Mouse (Mus musculus): ENCODE measurements around the gene Tekt4.

Tekt4 gene

DNA sequence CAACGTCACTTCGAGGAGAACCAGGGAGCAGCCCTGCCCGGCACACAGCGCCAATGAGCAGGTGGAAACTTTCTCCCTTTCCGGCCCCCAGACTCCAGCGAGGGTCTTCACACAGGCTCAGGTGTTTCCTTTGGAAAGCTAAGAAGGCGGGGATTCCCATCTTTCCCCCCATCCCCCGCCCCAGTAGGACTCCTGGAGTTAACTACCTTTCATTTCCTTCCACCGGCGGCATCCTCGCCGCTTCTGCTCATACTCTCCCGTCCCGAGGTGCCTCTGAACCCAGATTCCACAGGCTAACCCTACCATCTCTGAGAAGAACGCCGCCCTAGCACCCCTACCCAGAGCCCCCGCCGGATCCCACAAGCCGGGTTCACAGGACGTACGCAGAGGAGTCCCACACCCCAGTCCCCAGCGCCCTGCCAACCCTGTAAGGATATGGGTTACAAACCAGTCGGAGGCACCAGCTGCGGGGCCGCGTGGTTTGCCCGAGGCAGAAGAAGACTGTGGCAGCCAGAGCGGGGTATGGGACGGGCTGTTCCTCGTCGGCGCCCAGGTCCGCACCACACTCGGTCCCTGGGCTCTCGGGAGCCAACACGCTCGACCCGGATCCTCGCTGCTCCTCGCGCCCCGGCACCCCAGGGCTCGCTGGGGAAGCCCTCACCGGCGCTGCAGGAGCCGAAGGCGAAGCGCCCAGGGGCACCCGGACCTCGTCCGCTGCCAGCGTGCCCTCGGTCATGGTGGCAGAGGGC lies 21.8 kb upstream of the Tekt4 start:
- DNase-seq (ENCODE audit: low spot score in 2 of 2) = no peak

DNA sequence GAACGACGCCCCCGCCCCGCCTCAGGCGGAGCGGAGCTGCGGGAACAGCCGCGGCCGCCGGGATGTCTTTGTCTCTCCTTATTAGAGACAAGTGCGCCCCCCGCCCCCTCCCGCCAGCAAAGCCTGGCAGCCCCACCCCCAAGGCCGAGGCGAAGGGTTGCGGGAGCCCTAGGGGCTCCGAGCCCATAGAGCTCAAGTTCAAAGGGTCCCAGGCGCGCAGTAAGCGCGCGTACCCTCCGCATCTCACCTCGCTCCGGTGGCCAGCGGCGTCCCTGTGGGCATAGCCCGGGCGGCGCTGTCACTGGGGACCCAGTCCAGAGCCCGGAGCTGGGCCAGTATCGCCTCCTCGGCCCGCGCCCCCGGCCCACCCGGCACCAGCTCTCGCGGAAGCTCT lies 21.2 kb upstream of the Tekt4 start:
- DNase-seq (ENCODE audit: low spot score in 2 of 2) = no peak

DNA sequence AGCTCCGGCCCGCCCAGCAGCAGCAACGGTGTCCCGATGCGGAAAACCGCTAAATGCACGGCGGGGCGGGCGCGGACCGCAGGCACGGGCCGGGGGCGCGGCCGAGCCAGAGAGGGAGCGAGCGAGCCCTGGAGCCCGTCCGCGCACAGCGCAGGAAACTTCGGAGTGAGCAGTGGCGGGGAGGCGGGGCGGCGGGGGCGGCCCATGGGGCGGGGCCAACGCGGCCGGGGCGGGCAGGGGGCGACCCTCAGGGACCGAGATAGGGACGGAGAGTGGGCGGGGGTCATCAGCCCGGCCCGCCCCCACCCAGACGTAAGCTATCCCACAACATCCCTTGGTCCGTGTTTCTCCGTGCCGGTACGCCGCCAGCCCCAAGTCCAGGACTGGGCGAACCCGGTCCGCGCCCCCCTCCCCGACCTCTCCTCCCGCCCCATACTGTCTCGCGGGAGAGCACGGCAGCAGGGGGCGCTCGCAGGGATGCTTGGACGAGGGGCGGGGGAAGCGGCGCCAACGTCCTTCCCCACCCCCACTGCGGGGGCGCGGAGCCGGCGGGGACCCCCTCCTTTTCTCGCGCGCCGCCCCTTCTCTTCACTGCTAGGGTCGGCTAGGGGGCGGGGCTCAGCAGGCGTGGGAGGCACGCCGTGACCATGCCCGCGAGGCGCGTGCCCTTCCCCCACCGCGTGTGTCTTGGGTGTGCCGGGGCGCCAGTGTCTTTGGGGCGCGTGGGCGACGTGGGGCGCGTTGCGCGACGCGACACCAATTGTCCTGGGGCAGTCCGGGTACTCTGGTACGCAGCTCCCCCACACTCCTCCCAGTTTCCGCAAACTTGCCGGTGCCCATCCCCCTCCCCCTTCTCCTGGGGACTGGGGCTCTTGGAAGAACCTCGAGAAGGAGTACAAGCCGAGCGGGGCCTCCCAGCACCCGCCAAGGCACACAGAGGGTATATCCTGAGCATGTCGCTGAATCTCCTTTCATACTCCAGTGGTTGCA lies 20.5 kb upstream of the Tekt4 start, which contains the start of gene Cacna1h:
Gene Cacna1h (minus strand): TSS at position 167 of the 990 bp plus-strand sequence.
- DNase-seq (ENCODE audit: low spot score in 2 of 2) = peak; percentile 44 to 55

DNA sequence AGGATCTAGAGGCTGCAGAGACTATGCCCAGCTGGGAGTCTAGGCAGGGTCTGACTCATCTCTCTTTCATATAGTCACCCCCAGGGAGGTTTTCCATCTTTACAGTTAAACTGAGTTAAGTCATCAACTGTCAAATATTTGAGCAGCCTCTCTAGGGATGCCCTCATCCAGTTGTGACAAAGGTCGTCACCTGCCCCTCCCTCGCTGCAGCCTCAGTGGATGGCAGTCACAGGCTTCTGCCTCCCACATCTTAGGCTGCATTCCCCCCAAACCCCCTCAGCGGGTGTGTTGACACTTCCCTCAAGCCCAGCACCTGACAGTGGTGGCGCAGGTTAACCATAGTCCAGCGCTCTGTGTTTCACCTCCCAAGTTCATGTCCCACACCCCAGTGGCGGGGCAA lies 13.0 kb upstream of the Tekt4 start:
- DNase-seq (ENCODE audit: low spot score in 2 of 2) = no peak

DNA sequence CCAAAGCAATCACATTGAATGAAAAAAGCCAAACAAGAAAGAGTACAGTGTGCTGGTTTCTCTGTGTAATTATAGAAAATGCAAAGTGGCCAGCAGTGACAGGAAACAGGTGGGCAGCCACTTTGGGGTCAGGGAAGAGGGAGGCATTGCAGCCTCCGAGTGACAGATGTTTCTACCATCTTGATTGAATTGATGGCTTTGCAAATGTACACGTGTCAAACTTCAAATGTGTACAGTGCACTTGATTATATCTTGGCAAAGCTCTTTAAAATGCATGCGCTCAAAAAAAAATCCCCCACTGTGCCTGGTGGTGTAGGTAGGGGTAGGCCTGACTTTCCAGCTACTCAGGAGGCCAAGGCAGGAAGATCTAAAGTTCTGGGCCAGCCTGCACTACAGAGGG lies 11.5 kb upstream of the Tekt4 start:
- no peak for DNase-seq (ENCODE audit: low spot score in 2 of 2)

DNA sequence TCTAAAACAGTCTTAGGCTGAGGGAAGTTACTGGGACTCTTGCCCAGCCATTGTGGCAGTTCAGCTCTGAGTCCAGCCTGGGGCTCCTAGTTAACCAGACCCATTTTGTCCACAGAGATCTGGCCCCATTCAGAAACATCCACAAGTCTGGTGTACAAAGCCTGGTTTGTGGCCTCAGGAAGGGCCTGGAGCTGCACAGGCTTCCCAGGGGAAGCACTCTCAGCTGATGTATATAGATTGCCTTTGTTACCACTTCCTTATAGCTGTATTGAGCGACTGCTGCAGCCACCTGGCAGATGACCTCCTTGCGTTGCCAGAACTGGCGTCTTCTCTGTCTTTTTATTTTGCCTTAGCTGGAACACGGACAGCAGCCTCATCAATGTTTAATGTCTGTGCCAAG lies 9.3 kb upstream of the Tekt4 start:
- DNase-seq (ENCODE audit: low spot score in 2 of 2) = no peak

DNA sequence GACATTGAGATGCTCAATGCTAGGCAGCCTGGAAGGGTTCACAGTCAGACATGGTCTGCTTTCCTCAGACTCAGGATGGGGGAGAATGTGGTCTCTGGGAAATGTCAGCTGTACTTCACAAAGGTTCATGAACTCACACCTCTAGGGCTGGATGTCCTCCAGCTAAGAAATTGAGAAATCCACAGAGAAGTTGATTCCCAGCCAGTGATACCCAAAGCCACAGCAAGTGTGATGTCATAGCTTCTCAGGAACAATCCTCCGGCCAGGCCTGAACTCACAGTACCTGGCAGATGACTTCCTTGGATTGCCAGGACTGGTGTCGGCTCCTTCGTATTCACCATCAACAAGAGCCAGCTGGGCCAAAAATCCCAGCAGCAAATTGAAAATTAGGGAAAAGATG lies 8.6 kb upstream of the Tekt4 start:
- no peak for DNase-seq (ENCODE audit: low spot score in 2 of 2)

DNA sequence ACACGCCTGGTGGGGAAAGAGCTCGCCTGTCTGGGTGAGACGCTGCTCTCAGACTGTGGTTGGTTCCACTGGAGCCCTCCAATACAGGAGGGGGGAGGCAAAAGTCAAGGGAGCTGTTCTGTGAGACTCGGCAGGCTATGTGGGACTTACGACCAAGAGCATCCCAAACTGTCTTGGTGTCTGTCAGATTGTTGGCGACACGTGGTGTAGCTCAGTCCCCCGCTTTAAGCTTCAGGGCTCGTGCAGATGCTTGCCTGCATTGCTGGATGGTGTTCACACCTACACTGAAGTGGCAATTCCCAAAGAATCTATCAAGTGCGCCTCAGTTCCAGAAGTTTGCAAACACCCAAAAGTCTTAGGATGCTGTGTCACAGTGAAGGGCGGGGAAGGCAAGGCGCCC lies 6.5 kb upstream of the Tekt4 start:
- DNase-seq (ENCODE audit: low spot score in 2 of 2) = no peak

DNA sequence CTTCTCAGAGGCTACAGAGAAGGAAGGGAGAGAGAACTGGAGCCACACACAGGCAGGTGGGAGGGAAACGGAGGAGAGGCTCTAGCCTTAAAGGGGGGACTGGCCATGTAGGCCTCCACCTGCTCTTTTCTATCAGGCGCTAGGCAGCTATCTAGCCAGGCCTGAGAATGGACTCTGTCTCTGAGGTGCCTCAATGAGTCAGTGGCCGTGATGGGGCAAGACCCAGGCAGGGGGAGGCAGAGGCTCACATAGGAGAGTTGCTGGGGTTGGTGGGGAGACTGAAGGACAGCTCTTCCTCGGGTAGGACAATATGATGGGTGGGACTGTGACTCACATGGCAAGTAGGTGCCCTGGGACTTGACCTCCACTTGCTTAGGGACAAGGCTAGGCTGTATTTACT lies 4.1 kb upstream of the Tekt4 start:
- no peak for DNase-seq (ENCODE audit: low spot score in 2 of 2)

DNA sequence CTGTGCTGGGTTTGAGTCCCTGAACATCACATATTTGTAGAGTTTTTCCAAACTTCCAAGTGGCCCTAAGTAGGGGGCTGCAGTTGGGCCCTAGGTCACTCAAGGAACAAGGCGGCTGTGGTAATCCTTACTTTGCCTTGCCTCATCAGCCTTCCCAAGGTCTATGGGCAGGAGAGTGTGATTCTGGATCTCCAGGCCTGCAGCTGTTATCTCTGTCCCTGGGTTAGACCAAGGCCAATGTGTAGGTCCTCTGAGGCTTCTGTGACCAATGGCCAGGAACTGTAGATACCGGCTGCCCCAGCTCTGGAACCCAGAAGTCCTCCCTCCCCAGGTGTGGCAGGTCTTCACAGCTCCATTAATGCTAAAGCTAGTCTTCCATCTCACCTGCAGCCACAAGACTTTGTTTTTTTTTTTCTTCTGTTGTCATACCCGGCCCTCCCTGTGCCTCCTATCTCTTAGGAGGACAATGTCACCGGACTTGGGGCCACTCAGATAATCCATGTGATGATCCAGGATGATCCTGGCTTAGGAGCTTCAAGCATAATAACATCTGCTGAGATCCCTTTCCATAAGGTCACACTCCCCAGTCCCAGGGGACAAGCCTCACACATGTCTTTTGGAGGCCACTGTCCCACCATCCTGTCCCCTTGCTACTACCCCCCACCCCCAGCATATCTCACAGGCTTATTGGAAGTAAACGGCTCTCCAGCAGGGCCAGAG lies 2.0 kb upstream of the Tekt4 start:
- no peak for DNase-seq (ENCODE audit: low spot score in 2 of 2)

DNA sequence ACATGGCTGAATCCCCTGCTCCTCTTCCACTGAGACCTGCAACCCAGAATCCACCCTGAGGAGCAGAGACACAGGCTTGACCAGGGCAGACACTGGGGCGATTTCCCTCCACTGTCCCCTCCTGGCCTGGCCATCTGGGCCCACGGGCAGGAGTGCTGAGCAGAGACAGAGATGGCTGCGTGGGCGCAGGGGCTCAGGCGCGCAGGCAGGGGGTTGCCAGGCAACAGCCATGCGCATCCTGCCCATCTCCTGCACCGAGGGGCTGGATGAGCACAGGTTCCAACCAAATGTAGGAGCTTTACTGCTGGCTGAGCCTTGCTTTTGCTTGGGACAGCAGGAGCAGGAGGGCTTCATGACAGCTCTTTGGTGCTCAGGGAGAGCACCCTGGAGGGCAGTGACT lies 2.1 kb downstream of the Tekt4 start:
- DNase-seq (ENCODE audit: low spot score in 2 of 2) = peak; percentile 30 to 41

DNA sequence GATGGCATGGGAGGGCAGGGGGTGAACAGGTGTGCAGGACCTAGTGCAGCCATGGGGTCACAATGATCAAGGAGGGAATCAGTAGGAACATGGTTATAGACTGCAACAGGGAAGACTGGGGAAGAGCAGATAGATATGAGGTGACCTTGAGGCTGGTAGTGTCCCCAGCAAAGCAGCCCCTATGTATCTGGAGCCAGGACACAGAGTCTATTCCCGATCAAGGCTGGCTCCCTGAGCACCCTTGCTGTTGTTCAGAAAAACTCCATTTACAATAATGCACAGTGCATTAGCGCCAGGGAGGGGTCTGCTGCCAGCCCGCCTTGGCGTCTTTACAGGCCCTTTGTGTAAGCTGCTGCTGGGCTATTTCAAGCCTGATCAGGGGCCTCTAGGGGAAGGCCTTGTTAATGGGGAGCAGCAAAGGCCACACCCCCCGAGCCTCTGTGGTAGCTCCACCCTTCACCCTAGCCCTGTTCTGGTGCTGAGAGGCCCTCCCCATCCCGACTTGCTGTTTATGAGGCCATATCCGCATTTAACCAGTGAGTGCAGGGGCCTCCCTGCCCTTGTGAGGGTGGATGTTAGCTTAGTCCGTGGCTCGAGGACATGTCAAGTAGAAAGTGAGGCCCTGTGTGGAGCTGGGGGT lies 7.9 kb downstream of the Tekt4 start:
- DNase-seq (ENCODE audit: low spot score in 2 of 2) = no peak

DNA sequence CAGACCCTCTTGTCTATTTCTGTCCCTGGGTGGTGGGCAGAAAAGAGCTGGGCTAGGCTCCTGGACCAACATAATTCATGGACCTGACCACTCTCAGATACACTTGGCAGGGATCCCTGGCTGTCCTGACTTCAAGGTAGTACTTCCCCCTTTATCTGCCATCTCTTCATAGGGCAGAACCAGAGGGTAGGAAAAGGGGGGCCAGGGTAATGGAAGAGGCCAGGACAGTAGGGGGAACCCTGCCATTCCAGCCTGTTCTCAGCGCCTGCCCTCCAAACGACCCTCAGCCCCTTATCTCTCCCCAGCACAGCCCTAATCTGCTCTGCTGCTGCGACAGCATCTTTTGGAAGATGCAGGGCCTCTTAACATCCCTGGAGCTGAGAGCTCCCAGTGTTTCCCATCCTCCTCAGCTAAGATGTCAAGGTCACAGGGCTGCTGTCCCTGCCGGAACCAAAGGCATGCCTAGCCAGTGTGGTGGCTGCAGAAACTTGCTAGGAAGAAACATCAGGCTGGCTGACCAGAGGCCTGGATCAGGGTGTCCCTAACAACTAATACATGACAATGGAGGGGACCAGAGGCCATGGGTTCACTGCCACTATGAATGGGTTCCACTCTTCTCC lies 9.0 kb downstream of the Tekt4 start:
- no peak for DNase-seq (ENCODE audit: low spot score in 2 of 2)

DNA sequence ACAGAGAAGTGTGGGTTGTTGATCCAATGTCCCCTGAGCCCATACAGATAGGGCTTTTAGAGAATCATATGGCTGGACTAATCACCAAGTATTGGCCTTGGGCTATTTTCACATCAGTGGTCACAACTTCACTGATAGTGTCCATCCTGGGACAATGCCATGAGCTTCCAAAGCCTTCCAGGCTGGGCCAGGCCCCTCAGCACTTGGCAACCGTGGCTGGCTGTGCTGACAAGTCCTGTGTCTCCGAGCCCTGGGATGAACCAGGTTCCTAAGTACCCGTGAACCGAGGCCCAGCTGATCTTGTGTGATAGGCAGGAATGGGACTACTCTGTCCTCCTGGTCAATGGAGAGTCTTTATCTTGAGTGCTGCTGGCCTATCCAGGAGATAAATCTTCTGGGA lies 9.7 kb downstream of the Tekt4 start:
- no peak for DNase-seq (ENCODE audit: low spot score in 2 of 2)

DNA sequence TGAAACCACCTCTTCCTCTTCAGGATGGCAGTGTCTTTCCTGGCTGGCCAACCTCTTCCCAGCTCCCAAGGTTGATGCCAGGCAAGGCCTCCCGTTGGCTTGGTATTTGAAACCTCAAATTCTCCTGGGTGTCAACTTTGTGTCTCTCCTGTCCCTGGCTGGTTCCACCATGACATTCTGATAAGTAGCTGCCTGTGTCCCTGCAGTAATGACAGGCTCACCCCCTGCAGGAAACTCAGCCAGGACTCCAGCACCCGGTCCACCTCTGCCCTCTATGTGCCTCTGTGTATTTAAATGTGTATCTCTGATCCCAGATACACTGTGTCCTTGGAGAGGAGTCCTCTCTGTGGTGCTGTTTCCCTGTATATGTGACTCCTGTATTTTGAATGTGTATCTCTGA lies 11.8 kb downstream of the Tekt4 start:
- no peak for DNase-seq (ENCODE audit: low spot score in 2 of 2)

DNA sequence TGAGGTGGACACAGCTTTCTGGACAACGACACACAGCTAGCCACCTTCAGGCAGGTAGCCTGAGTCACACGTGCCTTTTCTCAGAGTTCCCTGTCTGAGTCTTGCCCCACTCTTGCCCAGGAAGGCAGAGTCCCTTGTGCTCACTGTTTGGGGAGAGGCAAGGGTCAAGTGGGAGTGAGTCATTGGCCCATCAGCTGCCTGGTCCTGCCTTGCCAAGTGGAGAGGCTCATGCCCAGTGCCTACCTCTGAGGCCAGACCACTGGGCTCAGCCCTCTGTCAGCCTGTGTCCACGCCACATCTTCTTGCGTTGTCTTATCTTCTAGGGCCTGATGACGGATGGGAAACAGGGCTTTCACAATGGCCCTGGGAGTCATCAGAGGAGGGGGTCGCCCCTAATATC lies 13.4 kb downstream of the Tekt4 start:
- no peak for DNase-seq (ENCODE audit: low spot score in 2 of 2)

DNA sequence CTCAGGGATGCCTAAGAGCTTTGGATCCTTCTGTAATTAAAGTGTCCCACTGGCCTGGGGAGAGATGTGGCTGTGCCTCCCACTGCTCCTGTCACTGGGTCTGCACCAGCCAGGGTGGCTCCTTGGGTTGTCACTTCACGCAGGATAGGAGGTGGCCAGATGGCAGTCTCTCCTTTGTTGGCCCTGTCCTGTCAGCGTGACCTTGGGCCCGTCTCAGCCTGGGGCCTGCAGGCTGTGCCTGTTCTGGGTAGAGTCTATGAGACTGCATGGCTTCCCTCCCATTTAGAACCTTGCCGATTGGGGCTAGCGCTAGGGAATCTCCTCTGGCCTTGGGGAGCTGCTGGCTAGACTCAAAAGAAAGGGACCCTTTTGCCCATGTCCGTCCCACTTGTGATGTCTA lies 13.9 kb downstream of the Tekt4 start:
- no peak for DNase-seq (ENCODE audit: low spot score in 2 of 2)

DNA sequence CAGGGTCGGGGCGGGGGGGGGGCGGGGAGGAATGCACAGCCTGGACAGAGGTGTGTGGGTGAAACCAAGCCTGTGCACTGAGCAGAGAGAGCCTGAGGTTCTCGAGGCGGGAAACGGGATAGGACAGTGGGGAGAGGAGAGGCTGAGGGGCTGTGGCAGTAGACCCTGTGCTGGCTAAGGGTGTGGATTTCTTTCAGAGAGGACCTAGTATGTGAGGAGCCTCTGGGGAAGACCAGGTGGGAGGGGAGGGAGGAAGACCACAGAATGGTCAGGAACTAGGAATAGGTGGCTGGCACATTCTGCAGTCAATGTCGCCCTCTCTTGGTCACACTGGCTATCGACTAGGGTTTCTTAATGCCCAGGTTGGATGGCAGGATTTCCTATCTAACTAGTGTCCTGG lies 15.4 kb downstream of the Tekt4 start:
- peak; percentile 56 to 63 for DNase-seq (ENCODE audit: low spot score in 2 of 2)

DNA sequence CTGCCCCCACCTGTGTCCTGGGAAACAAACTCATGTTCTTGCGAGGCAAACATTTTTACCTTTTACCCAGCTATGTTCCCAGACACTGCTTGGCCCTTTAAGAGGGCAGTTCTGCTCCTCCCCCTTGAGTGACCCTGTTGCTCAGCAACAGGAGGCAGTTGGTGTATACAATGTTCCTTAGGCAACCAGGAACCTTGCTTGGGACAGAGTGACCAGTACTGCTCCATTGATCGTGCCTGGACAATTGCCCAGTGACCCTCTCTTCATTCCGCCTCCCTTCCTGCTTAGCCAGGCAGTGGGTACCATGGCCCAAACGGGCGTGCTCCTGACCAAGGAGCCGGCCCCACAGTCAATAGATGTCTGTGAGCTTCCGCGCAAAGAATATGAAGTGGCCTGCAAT lies 17.0 kb downstream of the Tekt4 start:
- DNase-seq (ENCODE audit: low spot score in 2 of 2) = no peak

DNA sequence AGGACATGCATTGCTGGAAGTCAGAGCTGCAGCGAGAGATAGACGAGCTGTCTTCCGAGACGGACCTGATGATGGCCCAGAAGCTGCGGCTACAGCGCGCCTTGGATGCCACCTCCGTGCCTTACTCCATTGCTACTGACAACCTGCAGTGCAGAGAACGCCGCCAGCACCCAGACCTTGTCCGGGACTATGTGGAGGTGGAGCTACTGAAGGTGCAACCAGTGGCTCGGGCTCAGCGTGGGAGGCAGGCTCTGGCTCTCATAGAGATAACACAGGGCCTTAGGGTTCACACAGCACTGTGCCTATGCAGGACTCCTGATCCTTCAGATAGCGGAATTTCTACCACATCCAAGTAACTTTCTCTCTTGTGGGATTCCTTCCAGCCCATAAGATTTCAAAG lies 17.6 kb downstream of the Tekt4 start:
- no peak for DNase-seq (ENCODE audit: low spot score in 2 of 2)

DNA sequence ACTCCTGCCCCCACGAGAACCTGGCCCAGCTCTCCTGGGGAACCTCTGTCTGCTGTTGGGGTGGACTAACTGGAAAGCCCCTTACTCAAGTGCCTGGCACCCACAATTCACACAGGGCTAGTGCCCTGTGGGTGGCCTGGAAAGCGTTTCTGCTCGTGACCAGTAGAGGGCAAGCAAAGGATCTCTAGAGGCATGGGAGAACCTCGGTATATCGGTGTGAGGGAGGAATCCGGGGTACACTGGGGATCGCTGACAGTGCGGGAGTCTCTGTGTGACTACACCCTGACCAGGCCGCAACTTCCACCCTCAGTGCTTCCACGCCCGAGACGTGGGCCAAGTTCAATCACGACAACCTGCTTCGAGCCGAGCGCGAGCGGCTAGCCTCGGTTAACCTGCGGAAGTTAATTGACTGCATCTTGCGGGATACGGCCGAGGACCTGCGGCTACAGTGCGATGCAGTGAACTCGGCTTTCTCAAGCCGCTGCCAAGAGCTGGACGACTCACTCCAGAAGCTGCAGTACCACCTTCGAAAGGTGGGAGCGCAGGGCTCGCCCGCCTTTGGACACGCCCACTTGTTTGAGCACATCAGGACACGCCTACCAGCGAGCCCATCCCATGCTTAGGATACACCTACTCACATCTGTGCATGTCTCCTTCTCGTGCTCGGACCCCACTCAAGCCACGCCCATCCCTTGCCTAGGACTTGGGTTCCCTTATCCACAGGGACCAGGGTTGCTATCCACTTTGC lies 20.1 kb downstream of the Tekt4 start:
- DNase-seq (ENCODE audit: low spot score in 2 of 2) = peak; percentile 36 to 44
